Mouse (Mus musculus) erythroid progenitor cell, adult 5-6 weeks (primary cell): Measurements from ENCODE around the gene Tgm1. TPM values are rescaled to one million over a fixed set of nuclear protein-coding genes. Genes with fewer than 3 reads are reported as not detected.
A peak's percentile ranks its signal among the peaks of the same experiment; 100 is the strongest.

Experiments used
- ATAC-seq: replicated peaks from 2 replicates; pipeline ENCODE4 v1.8.0; 2016; ENCODE audit warnings: moderate number of reproducible peaks, mild to moderate bottlenecking, moderate TSS enrichment, inconsistent platforms; ENCODE audit not compliant: poor library complexity, low FRiP score, severe bottlenecking
- total RNA-seq, 2 experiments: library from RNA; stranded (forward) in 1 of 2; stranded (reverse) in 1 of 2; fragments of 150-400 nt in 1 of 2; fragments of 186-747, 209-891 nt in 1 of 2; gene quantifications; 2 replicates each; pipeline versions ENCODE4 v1.2.3 to v1.2.4; 2015 to 2017; ENCODE audit warnings: low replicate concordance in 2 of 2

The Tgm1 gene
- total RNA-seq, 2 experiments from 2014 or later: 4.6 TPM; not detected in 1

DNA sequence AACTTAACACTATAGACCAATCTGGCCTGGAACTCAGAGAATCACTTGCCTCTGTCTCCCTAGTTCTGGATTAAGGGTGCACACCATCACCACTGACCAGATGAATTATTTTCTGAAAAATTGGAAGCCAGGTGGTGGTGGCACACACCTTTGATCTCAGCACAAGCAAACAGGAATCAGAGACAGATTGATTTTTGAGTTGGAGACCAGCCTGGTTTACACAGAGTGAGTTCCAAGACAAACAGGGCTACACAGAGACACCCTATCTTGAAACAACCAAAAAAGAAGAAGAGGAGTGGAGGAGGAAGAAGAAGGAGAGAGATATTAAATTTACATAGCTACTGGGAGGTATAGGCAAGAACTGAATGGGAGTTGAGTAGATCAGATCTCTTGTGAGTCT lies 12.5 kb upstream of the Tgm1 start:
- ATAC-seq: no peak

DNA sequence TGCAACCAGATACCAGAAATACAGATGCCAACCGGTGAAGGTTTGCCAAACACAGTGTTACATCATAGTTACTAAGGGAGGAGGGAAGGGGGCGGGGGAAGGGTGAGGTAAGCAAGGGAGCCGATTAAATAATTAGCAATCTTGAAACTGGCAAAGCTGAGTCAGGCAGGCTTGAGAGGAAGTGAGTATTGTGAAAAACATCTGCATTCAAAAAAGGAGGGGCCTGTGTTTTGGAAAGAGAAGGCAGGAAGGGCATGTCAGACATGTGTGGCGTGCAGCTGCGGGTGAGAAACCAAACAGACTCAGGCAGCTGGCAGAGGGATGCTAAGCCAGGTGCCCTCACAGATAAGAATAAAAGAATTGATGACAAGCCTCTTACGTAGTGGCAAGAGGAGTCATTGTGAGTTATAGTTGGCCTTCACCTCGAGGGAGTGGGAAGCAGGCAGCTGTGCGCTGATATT lies 10.7 kb upstream of the Tgm1 start:
- ATAC-seq: no peak

DNA sequence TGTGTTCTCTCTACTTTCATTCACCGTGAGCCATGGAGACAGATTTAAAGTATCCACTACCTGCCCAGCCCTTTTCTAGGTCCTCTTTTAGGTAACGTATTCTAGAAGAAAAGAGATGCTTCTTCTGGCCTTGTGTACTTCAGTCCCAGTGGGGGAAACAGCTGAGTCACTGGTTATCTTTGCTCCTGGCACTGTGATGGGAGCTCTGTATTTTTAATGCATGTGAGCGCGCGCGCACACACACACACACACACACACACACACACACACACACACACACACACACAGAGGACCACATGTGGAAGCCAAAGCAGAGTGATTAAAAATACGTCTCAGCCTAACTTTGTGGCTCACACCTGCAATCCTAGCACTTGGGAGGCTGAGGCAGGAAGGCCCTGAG lies 9.7 kb upstream of the Tgm1 start:
- peak; percentile 56 for ATAC-seq

DNA sequence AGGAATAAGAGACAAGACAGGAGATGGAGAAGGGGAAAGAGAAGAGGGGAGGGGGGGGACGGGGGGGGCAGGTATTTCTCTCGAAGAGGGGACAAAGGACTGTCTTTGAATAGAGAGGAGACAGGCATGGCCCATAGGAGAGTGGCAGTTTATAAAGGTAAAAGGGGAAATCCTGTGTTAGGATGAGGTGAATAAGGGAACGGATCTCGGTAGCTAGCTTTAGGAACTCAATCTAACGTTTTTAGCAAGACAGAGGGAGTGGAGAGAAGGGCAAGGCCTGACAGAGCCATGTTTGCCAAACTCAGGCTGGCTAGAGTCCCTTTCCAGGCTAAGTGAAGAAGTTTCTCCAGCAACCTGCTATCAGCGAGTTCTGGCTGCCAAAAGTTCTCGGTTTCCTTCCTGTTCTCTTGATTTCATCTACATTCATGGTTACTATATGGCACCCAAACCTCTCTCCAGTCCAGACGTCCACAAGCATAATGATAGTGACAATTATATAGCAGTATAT lies 8.8 kb upstream of the Tgm1 start:
- no peak for ATAC-seq

DNA sequence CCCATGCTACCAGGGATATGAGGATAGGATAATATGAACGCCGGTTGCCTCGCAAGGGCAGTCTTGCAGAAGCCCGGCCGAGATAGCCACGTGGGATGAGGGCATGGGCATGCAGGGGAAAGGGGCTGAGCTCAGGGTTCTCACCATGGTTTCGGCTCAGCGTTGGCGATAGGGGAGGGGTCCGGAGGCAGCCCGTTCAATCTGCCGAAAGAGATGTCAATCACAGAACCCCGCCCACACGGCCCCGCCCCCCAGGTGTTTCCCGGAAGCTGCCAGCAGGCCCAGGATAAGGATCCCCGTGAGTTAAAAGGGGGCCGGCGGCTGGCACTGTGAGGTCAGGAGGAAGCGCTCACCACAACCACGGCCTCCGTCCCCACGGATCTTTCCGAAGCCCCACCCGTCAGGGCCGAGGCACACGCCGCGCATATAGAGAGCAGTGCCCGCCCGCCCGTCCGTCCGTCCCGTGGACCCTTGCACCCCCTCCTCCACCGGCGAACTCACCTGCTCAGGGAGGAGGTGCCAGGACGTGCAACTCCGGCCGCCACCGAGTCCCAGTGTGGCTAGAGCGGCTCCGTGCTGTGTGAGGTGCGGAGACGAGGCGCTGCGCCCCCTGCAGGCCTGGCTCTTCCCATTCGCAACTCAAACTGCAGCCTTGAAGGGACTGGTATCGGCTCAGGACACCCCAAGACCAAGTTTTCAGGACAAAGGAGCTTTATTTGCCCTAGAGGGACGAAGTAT lies 8.1 kb upstream of the Tgm1 start, which contains the start of gene Rabggta:
Gene Rabggta (minus strand): TSS at position 564 of the 738 bp plus-strand sequence.
- ATAC-seq: peak; percentile 92

DNA sequence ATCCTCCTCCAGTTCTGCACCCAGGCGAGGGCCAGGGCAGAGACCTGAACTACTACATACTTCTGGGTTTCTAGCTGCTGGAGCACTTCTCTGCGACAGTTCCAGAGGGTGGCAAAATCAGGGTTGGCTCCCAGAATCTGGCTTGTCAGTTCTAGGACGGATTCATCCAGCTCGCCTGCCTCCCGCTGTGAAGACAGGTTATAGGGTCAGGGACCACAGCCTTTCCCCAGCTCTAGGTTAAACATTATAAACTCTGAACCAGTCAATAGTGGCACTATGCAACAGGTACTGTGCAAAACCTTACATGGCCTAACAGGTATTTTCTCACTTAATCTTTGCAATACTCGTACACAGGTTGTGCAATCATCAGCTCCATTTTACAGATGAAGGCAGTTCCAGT lies 7.3 kb upstream of the Tgm1 start:
- ATAC-seq: no peak

DNA sequence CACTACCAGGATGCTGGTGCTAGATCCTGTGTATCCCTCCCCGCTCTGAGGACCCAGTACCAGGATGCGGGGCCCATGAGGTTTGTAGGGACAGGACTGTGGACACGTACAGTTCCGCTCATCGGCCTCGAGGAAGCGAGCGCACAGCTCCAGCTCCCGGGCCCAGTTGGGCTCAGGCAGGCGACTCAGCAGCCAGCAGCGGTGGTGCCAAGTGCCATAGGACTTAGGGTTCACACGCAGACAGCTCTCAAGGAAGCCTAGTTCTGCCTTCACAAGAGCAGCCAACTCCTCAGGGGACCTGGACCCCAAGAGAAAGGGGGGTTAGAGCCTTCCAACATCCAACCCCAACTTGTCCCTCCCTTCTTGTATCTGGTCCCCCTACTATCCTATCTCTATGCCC lies 6.9 kb upstream of the Tgm1 start:
- ATAC-seq: no peak

DNA sequence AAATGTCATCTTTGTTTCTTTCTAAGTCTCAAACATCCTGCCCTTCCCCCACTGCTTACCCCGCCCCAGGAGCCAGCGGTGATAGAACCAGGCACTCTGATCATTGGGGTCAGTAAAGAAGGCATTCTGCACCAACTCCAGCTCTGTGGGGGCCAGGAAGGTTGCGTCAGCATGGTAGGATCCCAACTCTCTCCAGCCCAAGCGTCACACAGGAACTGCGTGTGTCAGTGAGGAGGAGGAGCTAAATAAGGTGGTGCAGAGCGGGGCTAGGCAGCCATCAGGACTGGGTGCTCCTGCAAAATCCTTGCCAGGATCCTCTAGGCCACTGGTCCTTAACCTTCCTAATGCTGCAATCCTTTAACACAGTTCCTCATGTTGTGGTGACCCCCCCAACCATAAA lies 6.0 kb upstream of the Tgm1 start:
- ATAC-seq: no peak

DNA sequence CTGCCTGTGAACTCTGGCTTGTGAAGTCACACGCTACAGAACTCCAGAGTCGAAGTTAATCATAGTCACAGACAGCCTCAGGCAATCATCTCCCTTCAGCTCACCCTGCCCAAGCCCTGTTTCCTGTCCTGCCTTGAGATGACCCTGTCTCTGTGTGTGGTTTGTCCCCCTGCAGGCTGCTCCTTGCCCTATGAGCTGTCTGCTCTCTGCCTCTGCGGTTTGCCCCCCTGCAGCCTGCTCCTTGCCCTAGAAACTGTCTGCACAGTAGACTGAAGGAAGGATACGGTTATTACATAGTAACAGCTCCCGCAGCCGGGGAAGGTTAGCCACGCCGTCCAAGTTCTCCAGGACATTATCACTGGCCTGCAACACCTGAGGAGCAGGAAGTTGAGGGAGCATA lies 3.2 kb upstream of the Tgm1 start:
- no peak for ATAC-seq

DNA sequence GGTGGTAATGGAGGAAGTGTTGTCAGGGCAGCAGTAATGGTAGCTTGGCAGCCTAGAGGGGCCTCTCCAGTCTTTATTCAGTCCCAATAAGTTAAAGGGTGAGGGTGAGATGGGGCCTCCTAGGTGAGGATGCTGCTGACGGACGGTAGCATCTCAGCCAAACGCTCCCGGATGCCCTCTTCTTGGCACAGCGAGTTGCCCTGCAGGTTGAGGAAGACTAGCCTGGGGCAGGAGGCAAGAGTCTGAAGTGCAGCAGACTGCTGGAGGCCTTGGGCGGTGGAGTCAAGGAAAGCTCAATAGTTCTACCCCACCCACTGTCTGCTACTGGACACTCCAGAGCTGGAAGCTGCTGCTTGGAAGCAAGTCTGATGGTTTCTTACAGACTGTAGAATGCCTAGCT lies 2.5 kb upstream of the Tgm1 start:
- ATAC-seq: no peak

DNA sequence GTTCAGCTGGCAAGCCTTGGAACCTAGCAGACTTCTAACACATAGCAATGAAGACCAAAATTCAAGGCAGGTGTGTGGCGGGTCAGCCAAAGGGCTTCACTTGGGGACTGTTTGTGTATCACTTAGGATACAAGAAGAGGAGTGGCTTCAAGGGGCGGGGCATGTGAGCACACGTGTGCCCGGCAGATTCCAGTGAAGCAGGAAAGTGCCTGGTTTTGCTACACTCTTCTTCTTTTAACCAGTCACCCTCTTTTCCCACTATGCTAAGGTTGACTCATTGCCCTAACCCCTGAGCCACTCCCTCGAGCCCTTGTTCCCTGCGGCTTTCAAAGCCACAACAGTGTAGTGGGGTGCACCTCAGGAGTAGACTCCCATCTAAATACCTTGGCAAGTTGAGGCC lies 1.2 kb upstream of the Tgm1 start:
- no peak for ATAC-seq

DNA sequence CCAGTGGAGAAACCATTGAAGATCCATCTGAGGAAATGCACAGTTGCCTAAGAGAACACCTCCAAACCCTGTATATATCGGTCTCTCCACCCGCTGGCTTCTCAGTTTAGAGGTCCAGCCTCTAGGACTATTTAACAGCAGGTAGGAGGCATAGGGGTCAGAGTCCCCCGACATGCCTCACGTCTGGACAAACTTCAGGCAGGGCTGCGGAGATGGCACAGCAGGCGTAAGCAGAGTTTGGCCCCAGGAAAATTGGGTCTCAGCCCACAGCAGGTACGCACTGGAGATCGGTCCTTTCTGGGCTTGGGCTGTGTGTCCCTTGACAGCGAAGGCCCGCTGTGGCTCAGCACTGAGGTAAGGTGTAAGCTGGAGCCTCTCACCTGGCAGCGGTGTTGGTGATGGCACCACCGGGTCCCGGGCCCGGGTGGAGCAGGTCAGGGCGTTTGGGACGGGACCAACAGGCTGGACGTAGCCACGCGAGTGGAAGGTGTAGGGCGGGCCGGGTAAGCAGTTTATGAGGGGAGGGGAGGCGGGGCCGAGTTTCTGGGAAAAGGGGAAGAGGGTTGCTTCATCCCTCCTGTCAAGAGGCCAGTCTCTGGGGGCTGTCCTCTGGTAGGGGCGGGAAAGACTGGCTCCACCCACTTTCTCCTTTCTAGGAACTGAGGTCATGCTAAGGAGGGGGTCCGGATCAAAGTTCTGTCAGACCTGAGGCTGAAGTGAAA lies 558 bp downstream of the Tgm1 start:
- no peak for ATAC-seq

DNA sequence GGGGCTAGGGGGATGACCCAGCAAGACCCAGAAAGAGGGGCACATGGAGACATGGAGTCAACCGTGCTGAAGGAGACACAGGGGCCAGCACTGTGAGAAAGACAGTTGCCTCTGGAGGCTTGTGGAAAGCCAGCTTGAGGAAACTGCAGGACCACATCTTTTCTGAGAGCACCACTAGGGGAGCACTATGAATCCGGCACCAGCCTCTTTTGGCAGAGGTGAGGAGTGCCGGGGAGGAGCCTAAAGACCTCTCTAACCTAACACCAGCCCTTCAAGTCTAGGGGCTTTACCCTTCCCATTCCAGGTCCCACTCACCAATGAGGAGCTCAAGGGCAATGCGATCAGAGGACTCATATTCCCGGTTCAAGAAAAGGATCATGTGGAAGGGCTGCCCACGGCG lies 1.9 kb downstream of the Tgm1 start:
- no peak for ATAC-seq

DNA sequence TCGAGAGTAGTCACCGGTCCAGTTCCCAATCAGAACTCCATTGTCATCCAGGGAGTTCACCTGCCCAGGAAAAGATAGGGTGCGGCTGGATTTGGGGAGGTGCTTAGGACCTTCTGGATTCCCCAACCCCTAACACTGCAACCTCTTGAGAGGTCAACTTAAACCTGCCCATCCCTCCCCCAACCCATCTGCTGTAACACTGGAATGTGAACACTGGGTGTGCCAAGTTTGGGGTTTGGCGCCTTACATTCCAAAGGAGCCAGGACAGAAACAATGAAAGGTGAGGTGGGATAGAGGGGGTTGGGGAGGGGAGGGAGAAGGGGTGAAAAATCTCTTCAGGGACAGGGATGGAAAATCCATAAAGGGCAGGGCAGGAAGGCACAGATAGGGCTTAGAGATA lies 4.2 kb downstream of the Tgm1 start:
- ATAC-seq: no peak

DNA sequence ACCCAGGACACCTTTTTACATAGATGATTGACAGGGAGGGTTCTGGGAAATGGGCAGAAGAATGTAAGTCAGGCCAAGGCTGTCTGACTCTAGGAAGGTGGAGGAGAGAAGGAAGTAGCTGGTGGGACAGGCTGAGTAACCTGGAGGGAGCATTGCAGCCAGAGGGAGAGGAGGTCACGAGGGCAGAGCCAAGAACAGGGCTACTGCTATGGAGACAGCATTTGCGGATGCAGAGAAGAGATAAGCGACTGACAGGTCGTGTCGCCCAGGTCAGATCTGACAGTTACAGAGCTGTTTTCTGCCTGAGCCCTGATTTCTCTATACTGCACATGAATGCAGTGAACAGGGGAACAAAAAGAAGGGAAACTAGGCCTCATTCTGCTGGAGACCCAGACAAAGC lies 6.3 kb downstream of the Tgm1 start:
- ATAC-seq: no peak

DNA sequence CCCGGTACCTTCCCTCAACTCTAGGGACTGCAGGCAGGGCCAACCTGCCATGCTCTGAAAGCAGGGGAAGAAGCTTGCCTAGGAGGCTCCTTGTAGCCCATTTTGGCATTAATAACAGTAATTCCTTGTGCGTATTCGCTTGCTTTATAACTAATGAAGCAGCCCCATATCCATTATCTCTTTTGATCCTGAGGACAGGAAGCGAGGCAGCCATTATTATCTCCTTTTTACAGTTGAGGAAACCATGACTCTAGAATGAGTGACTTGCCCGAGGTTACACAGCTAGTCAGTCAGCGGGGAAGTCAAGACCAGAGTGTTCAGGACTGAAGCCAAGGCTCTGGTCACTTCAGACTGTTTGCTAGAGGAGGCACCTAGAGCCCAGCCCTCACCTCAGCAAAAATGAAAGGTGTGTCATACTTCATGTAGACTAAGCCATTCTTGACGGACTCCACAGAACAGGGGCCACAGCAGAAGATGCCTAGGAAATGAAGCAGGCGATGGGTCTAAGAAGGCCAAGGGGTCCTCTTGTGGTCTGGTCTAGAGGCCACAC lies 7.6 kb downstream of the Tgm1 start:
- no peak for ATAC-seq

DNA sequence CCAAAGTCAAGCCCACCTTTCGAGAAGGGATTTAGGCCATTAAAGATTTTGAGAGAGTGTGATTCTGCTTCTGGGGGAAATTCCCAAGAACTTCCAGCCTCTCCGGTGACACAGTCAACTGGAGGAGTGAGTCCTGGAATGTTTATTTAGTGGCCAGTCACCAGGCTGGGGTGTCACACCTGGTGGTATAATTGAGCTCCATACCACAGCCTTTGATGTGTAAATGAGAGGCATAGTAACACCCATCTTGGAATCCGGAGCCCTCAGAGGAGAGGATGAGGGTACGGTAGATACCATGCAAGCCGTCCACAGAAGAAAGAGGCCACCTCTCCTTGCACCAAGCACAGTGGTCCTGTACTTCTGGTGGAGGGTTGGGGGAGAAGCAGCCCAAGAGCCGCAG lies 11.0 kb downstream of the Tgm1 start:
- no peak for ATAC-seq

DNA sequence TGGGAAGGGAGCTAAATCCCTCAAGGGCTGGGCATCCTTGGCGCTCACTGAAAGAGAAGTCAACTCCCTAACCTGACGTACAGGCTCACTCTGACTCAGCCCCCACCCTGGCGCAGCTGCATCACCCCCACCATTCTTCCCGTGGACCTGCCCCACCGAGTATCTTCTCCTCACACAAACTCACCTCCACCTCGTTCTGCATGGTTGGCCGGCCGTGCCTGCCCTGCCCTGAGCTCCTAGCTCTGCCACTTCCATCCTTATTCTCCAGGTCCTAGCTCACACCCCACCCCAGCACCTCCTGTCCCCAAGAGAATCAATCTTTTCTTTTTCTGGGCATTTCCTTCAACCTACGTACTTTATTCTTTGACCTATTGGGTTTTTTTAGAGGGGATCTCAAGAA lies 12.6 kb downstream of the Tgm1 start:
- no peak for ATAC-seq

DNA sequence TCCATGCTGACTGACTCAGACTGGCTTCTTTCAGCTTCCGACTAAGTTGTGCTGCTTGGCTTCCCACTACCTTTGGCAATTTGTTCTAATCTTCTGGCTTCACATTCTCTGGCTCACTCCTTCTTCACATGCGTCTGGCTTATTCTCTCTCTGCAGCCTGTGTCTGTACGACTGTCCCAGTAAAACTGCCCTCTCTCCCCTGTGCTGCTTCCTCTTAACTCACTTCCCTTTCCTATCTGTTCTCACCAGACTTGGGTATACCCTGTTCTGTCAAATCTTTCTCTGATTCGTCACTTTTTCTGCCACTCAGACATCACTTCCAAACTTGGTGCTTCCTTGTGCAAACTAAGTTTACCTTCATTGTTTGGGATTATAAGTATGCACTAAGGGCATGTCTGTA lies 16.5 kb downstream of the Tgm1 start:
- no peak for ATAC-seq

DNA sequence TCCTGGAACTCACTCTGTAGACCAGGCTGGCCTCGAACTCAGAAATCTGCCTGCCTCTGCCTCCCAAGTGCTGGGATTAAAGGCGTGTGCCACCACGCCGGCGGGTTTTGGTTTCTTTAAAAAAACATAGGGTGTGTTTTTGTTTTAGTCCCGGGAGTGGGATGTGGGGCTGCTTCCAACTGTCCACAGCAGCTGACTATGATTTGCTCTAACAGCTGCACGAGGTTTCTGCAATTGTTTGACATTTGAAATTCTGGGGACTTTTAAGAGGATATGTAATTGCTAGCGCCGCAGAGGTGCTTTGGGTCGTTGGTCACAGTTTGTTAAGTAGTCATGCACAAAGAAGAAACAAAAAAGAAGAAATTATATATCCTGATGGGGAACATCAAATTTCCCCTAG lies 24.3 kb downstream of the Tgm1 start:
- no peak for ATAC-seq

DNA sequence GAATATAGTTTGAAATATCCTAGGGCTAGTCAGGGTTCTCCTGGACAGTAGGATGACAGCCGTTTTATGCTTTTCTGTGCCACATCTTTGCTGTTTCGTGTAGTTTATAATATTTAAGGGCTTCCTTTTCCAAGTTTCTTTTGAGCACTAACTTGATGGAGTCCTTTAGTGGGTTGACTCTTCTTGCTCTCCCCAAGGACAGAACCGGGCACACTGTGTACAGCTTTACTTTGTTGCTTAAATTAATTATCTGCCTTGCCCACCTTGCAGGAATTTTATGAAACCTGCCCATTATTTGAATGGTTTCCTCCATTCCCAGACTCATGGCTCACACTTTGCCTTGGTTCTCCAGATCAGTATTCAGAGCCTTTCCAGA lies 31.6 kb downstream of the Tgm1 start:
- ATAC-seq: peak; percentile 32
